Mouse (Mus musculus): ENCODE results near the gene Pnpla5. TPM values are rescaled to one million over a fixed set of nuclear protein-coding genes. Genes with fewer than 3 reads are reported as not detected.
A peak's percentile ranks its signal among the peaks of the same experiment; 100 is the strongest.
"Not testable (repeated sequence)": the region's sequence is repeated elsewhere in the genome, so short reads cannot be mapped to it uniquely, and the experiment has no call there.

Pnpla5 gene
- polyA plus RNA-seq, 1 experiment from 2014 or later: not detected

- no peaks in the 10 kb centered on the region; the same call in 1 of the 2 replicates for H3K27me3 ChIP-seq (ENCODE audit: control insufficient read depth, insufficient read depth, low read length)
- ATAC-seq (ENCODE audit: low FRiP score, low TSS enrichment): no peak
- H3K9me3 ChIP-seq (ENCODE audit: control insufficient read depth, low read length): no peaks in the 10 kb centered on the region
- WGBS: 73% methylated on average over 7 of the region's 7 CpGs
- H3K4me2 ChIP-seq (replicated peaks; ENCODE audit: low read depth): no peak overlapping the region; the same call in 1 of the 2 replicates
- no peaks in the 10 kb centered on the region for H3K36me3 ChIP-seq (ENCODE audit: control insufficient read depth, insufficient read depth, low read length)
- DNase-seq (ENCODE audit: low spot score): no peak
- 0 out of 2 replicates have a peak, but pooled peaks cover 4% of the 10 kb centered on the region for H3K4me1 ChIP-seq (replicated peaks; ENCODE audit: control insufficient read depth, insufficient read depth)
- no peak overlapping the region for H3K9ac ChIP-seq (ENCODE audit: low read length)
- TF ChIP-seq EP300 (optimal IDR thresholded peaks at IDR 0.05) (no peak), CTCF (IDR thresholded peaks at IDR 0.05; ENCODE audit: low read depth) (no peak)
- no peak overlapping the region for H3K27ac ChIP-seq (replicated peaks)
- H3K4me3 ChIP-seq (ENCODE audit: low read depth, low read length): no peak overlapping the region
These were observed 18.3 kb downstream of the Pnpla5 start for GRCm38 (mm10) chr15:84104626-84105025.

GRCm38 (mm10) chr15:84097536-84097935, 25.4 kb downstream of the Pnpla5 start:
- H3K27me3 ChIP-seq (ENCODE audit: control insufficient read depth, insufficient read depth, low read length); H3K4me3 ChIP-seq (ENCODE audit: low read depth, low read length); H3K36me3 ChIP-seq (ENCODE audit: control insufficient read depth, insufficient read depth, low read length); H3K9me3 ChIP-seq (ENCODE audit: control insufficient read depth, low read length); H3K27ac ChIP-seq (replicated peaks); H3K9ac ChIP-seq (ENCODE audit: low read length); H3K4me1 ChIP-seq (replicated peaks; ENCODE audit: control insufficient read depth, insufficient read depth); DNase-seq (ENCODE audit: low spot score); H3K4me2 ChIP-seq (replicated peaks; ENCODE audit: low read depth); ATAC-seq (ENCODE audit: low FRiP score, low TSS enrichment): not testable (repeated sequence)
- 82% methylated on average over 15 of the region's 15 CpGs for WGBS

- Histone ChIP-seq H3K36me3 (ENCODE audit: control insufficient read depth, insufficient read depth, low read length) (no peaks in the 10 kb centered on the region), H3K4me2 (replicated peaks; ENCODE audit: low read depth) (no peak overlapping the region), H3K4me1 (replicated peaks; ENCODE audit: control insufficient read depth, insufficient read depth) (no peaks in the 10 kb centered on the region), H3K27ac (replicated peaks) (no peak overlapping the region), H3K9me3 (ENCODE audit: control insufficient read depth, low read length) (no peaks in the 10 kb centered on the region), H3K27me3 (ENCODE audit: control insufficient read depth, insufficient read depth, low read length) (no peaks in the 10 kb centered on the region), H3K9ac (ENCODE audit: low read length) (no peak overlapping the region), H3K4me3 (ENCODE audit: low read depth, low read length) (no peak overlapping the region)
- ATAC-seq (ENCODE audit: low FRiP score, low TSS enrichment): no peak
- no peak for DNase-seq (ENCODE audit: low spot score)
- WGBS: 75% methylated on average over 8 of the region's 8 CpGs
- TF ChIP-seq CTCF (IDR thresholded peaks at IDR 0.05; ENCODE audit: low read depth) (no peak), EP300 (optimal IDR thresholded peaks at IDR 0.05) (no peak)
These were observed 26.9 kb downstream of the Pnpla5 start for GRCm38 (mm10) chr15:84096051-84096450.

GRCm38 (mm10) chr15:84094921-84095320, 28.1 kb downstream of the Pnpla5 start:
- TF ChIP-seq EP300 (optimal IDR thresholded peaks at IDR 0.05): no peak
- no peak for TF ChIP-seq CTCF (IDR thresholded peaks at IDR 0.05; ENCODE audit: low read depth)

GRCm38 (mm10) chr15:84086775-84087174, 36.2 kb downstream of the Pnpla5 start:
- Histone ChIP-seq H3K4me2 (replicated peaks; ENCODE audit: low read depth) (no peak overlapping the region), H3K4me3 (ENCODE audit: low read depth, low read length) (no peak overlapping the region), H3K27me3 (ENCODE audit: control insufficient read depth, insufficient read depth, low read length) (no peaks in the 10 kb centered on the region), H3K4me1 (replicated peaks; ENCODE audit: control insufficient read depth, insufficient read depth) (no peaks in the 10 kb centered on the region), H3K9me3 (ENCODE audit: control insufficient read depth, low read length) (no peaks in the 10 kb centered on the region), H3K9ac (ENCODE audit: low read length) (no peak overlapping the region), H3K27ac (replicated peaks) (no peak overlapping the region), H3K36me3 (ENCODE audit: control insufficient read depth, insufficient read depth, low read length) (no peaks in the 10 kb centered on the region)
- ATAC-seq (ENCODE audit: low FRiP score, low TSS enrichment): no peak
- no peak for TF ChIP-seq EP300 (optimal IDR thresholded peaks at IDR 0.05)
- no peak for TF ChIP-seq CTCF (IDR thresholded peaks at IDR 0.05; ENCODE audit: low read depth)
- 35% methylated on average over 9 of the region's 9 CpGs for WGBS
- no peak for DNase-seq (ENCODE audit: low spot score)

More at GRCm38 (mm10) chr15:84094921-84095320, 28.1 kb downstream of the Pnpla5 start:
- Histone ChIP-seq H3K4me3 (ENCODE audit: low read depth, low read length) (no peak overlapping the region), H3K4me2 (replicated peaks; ENCODE audit: low read depth) (no peak overlapping the region), H3K9me3 (ENCODE audit: control insufficient read depth, low read length) (no peaks in the 10 kb centered on the region), H3K27ac (replicated peaks) (no peak overlapping the region), H3K27me3 (ENCODE audit: control insufficient read depth, insufficient read depth, low read length) (no peaks in the 10 kb centered on the region), H3K36me3 (ENCODE audit: control insufficient read depth, insufficient read depth, low read length) (no peaks in the 10 kb centered on the region), H3K4me1 (replicated peaks; ENCODE audit: control insufficient read depth, insufficient read depth) (no peaks in the 10 kb centered on the region), H3K9ac (ENCODE audit: low read length) (no peak overlapping the region)
- WGBS: 61% methylated on average over 7 of the region's 7 CpGs
- DNase-seq (ENCODE audit: low spot score) (no peak), ATAC-seq (ENCODE audit: low FRiP score, low TSS enrichment) (no peak)

- no peaks in the 10 kb centered on the region for H3K9me3 ChIP-seq (ENCODE audit: control insufficient read depth, low read length)
- no peaks in the 10 kb centered on the region for H3K4me1 ChIP-seq (replicated peaks; ENCODE audit: control insufficient read depth, insufficient read depth)
- no peak overlapping the region for H3K27ac ChIP-seq (replicated peaks)
- ATAC-seq (ENCODE audit: low FRiP score, low TSS enrichment) (no peak), DNase-seq (ENCODE audit: low spot score) (peak; percentile 41)
- H3K9ac ChIP-seq (ENCODE audit: low read length): no peak overlapping the region
- no peaks in the 10 kb centered on the region for H3K27me3 ChIP-seq (ENCODE audit: control insufficient read depth, insufficient read depth, low read length)
- no peak overlapping the region for H3K4me3 ChIP-seq (ENCODE audit: low read depth, low read length)
- no peak overlapping the region for H3K4me2 ChIP-seq (replicated peaks; ENCODE audit: low read depth)
- no peaks in the 10 kb centered on the region for H3K36me3 ChIP-seq (ENCODE audit: control insufficient read depth, insufficient read depth, low read length)
- 17% methylated on average over 12 of the region's 12 CpGs for WGBS
- TF ChIP-seq CTCF (IDR thresholded peaks at IDR 0.05; ENCODE audit: low read depth) (no peak), EP300 (optimal IDR thresholded peaks at IDR 0.05) (no peak)
These were observed 36.6 kb downstream of the Pnpla5 start for GRCm38 (mm10) chr15:84086364-84086763.
